Mouse (Mus musculus): ENCODE measurements around the gene Camk2b. TPM values are rescaled to one million over a fixed set of nuclear protein-coding genes. Genes with fewer than 3 reads are reported as not detected.
"Not testable (repeated sequence)": the region's sequence is repeated elsewhere in the genome, so short reads cannot be mapped to it uniquely, and the experiment has no call there.

Gene Camk2b
- polyA plus RNA-seq, 1 experiment from 2014 or later: 117 TPM

GRCm38 (mm10) chr11:6011879-6012278 is 54.3 kb downstream of the Camk2b start:
- Histone ChIP-seq H3K4me3 (replicated peaks; ENCODE audit: low read length) (no peak overlapping the region), H3K36me3 (replicated peaks; ENCODE audit: control insufficient read depth, insufficient read depth) (peaks cover 6% of the 10 kb centered on the region; the same call in 1 of the 2 replicates), H3K9me3 (ENCODE audit: control insufficient read depth, low read length) (no peaks in the 10 kb centered on the region), H3K9ac (no peak overlapping the region), H3K27me3 (ENCODE audit: control insufficient read depth, insufficient read depth, low read length) (no peaks in the 10 kb centered on the region), H3K4me1 (replicated peaks; ENCODE audit: control insufficient read depth, insufficient read depth, low read length) (no peaks in the 10 kb centered on the region), H3K27ac (no peak overlapping the region), H3K4me2 (replicated peaks) (no peak overlapping the region)
- DNase-seq (ENCODE audit: low spot score) (no peak), ATAC-seq (ENCODE audit: low FRiP score) (no peak)
- 92% methylated on average over 3 of the region's 3 CpGs for WGBS

DNA sequence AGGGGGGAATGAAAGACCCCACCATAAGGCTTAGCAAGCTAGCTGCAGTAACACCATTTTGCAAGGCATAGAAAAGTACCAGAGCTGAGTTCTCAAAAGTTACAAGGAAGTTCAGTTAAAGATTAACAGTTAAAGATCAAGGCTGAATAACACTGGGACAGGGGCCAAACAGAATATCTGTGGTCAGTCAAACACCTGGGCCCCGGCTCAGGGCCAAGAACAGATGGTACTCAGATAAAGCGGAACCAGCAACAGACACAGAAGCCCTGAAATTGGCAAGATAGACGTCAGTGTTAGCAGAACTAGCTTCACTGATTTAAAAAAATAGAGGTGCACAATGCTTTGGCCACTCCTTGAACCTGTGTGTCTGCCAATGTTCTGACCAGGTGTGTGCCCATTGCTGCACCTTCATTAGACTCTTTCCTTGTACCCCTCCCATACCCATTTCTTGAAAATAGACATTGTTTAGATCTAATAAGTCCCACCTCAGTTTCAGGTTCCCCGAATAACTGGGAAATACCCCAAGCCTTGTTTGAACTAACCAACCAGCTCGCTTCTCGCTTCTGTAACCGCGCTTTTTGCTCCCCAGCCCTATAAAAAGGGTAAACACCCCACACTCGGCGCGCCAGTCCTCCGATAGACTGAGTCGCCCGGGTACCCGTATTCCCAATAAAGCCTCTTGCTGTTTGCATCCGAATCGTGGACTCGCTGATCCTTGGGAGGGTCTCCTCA is 55.2 kb downstream of the Camk2b start:
- not testable (repeated sequence) for H3K4me2 ChIP-seq (replicated peaks); ATAC-seq (ENCODE audit: low FRiP score); DNase-seq (ENCODE audit: low spot score); H3K27ac ChIP-seq; H3K4me1 ChIP-seq (replicated peaks; ENCODE audit: control insufficient read depth, insufficient read depth, low read length); H3K4me3 ChIP-seq (replicated peaks; ENCODE audit: low read length); H3K9ac ChIP-seq; H3K27me3 ChIP-seq (ENCODE audit: control insufficient read depth, insufficient read depth, low read length); H3K9me3 ChIP-seq (ENCODE audit: control insufficient read depth, low read length); H3K36me3 ChIP-seq (replicated peaks; ENCODE audit: control insufficient read depth, insufficient read depth)
- WGBS: 100% methylated on average over 3 of the region's 18 CpGs

GRCm38 (mm10) chr11:6007779-6008128 is 58.4 kb downstream of the Camk2b start:
- Histone ChIP-seq H3K4me3 (replicated peaks; ENCODE audit: low read length) (peak overlapping the region; percentile 22), H3K4me2 (replicated peaks) (peak overlapping the region; percentile 57), H3K9ac (peak overlapping the region; percentile 47)
- DNase-seq (ENCODE audit: low spot score); H3K27ac ChIP-seq; H3K27me3 ChIP-seq (ENCODE audit: control insufficient read depth, insufficient read depth, low read length); ATAC-seq (ENCODE audit: low FRiP score); H3K36me3 ChIP-seq (replicated peaks; ENCODE audit: control insufficient read depth, insufficient read depth); H3K9me3 ChIP-seq (ENCODE audit: control insufficient read depth, low read length); H3K4me1 ChIP-seq (replicated peaks; ENCODE audit: control insufficient read depth, insufficient read depth, low read length): not testable (repeated sequence)
- WGBS: 34% methylated on average over 11 of the region's 13 CpGs

DNA sequence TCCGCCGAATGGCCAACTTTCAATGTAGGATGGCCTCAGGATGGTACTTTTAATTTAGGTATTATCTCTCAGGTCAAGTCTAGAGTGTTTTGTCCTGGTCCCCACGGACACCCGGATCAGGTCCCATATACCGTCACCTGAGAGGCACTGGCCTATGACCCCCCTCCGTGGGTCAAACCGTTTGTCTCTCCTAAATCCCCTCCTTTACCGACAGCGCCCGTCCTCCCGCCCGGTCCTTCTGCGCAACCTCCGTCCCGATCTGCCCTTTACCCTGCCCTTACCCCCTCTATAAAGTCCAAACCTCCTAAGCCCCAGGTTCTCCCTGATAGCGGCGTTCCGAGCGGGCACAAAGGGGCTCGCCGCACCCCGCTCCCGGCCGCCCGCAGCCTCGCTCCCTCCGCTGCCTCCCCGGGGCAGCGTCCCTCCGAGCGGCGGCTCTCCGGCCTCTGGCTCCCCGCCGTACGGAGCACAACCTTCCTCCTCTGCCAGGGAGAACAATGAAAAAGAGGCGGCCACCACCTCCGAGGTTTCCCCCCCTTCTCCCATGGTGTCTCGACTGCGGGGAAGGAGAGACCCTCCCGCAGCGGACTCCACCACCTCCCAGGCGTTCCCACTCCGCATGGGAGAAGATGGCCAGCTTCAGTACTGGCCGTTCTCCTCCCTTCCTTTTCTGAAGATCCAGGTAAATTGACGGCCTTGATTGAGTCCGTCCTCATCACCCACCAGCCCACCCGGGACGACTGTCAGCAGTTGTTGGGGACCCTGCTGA is 59.0 kb downstream of the Camk2b start:
- DNase-seq (ENCODE audit: low spot score); H3K27ac ChIP-seq; ATAC-seq (ENCODE audit: low FRiP score); H3K36me3 ChIP-seq (replicated peaks; ENCODE audit: control insufficient read depth, insufficient read depth); H3K9me3 ChIP-seq (ENCODE audit: control insufficient read depth, low read length); H3K27me3 ChIP-seq (ENCODE audit: control insufficient read depth, insufficient read depth, low read length); H3K4me1 ChIP-seq (replicated peaks; ENCODE audit: control insufficient read depth, insufficient read depth, low read length): not testable (repeated sequence)
- Histone ChIP-seq H3K4me3 (replicated peaks; ENCODE audit: low read length) (peak overlapping the region; percentile 32), H3K9ac (peak overlapping the region; percentile 50), H3K4me2 (replicated peaks) (peak overlapping the region; percentile 57)
- WGBS: 7% methylated on average over 18 of the region's 49 CpGs

- not testable (repeated sequence) for H3K9me3 ChIP-seq (ENCODE audit: control insufficient read depth, low read length); H3K36me3 ChIP-seq (replicated peaks; ENCODE audit: control insufficient read depth, insufficient read depth); H3K4me1 ChIP-seq (replicated peaks; ENCODE audit: control insufficient read depth, insufficient read depth, low read length); H3K27me3 ChIP-seq (ENCODE audit: control insufficient read depth, insufficient read depth, low read length); DNase-seq (ENCODE audit: low spot score); H3K27ac ChIP-seq; ATAC-seq (ENCODE audit: low FRiP score)
- H3K4me3 ChIP-seq (replicated peaks; ENCODE audit: low read length): peak overlapping the region; percentile 32
- 4% methylated on average over 32 of the region's 44 CpGs for WGBS
- H3K9ac ChIP-seq: peak overlapping the region; percentile 50; the same call in 1 of the 2 replicates
- peak overlapping the region; percentile 57 for H3K4me2 ChIP-seq (replicated peaks)
Measured at GRCm38 (mm10) chr11:6006351-6007009, 59.7 kb downstream of the Camk2b start.

DNA sequence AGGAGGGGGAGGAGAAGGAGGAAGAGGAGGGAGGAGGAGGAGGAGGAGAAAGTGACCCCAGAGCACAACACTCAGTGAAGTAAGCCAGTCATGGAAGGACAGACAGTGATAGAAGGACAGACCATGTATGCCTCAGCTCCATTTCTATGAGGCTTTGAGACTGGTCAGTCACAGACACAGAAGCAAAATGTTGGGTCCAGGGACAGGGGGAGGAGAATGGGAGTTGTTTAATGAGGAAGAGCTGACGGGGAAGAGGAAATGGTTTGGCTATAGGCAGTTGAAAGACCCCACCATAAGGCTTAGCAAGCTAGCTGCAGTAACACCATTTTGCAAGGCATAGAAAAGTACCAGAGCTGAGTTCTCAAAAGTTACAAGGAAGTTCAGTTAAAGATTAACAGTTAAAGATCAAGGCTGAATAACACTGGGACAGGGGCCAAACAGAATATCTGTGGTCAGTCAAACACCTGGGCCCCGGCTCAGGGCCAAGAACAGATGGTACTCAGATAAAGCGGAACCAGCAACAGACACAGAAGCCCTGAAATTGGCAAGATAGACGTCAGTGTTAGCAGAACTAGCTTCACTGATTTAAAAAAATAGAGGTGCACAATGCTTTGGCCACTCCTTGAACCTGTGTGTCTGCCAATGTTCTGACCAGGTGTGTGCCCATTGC is 60.7 kb downstream of the Camk2b start:
- H3K36me3 ChIP-seq (replicated peaks; ENCODE audit: control insufficient read depth, insufficient read depth); H3K4me2 ChIP-seq (replicated peaks); H3K9me3 ChIP-seq (ENCODE audit: control insufficient read depth, low read length); H3K4me3 ChIP-seq (replicated peaks; ENCODE audit: low read length); H3K4me1 ChIP-seq (replicated peaks; ENCODE audit: control insufficient read depth, insufficient read depth, low read length); H3K9ac ChIP-seq; ATAC-seq (ENCODE audit: low FRiP score); H3K27ac ChIP-seq; H3K27me3 ChIP-seq (ENCODE audit: control insufficient read depth, insufficient read depth, low read length); DNase-seq (ENCODE audit: low spot score): not testable (repeated sequence)
- WGBS: 41% methylated on average over 1 of the region's 4 CpGs

- Histone ChIP-seq H3K4me1 (replicated peaks; ENCODE audit: control insufficient read depth, insufficient read depth, low read length) (peaks cover 7% of the 10 kb centered on the region), H3K4me2 (replicated peaks) (no peak overlapping the region), H3K27ac (no peak overlapping the region), H3K4me3 (replicated peaks; ENCODE audit: low read length) (no peak overlapping the region), H3K9me3 (ENCODE audit: control insufficient read depth, low read length) (no peaks in the 10 kb centered on the region), H3K9ac (no peak overlapping the region), H3K36me3 (replicated peaks; ENCODE audit: control insufficient read depth, insufficient read depth) (0 out of 2 replicates have a peak, but pooled peaks cover 6% of the 10 kb centered on the region), H3K27me3 (ENCODE audit: control insufficient read depth, insufficient read depth, low read length) (peaks cover 5% of the 10 kb centered on the region; the same call in 1 of the 2 replicates)
- no peak for ATAC-seq (ENCODE audit: low FRiP score)
- no peak for DNase-seq (ENCODE audit: low spot score)
- WGBS: 39% methylated on average over 2 of the region's 2 CpGs
Measured at GRCm38 (mm10) chr11:6003046-6003639, 63.0 kb downstream of the Camk2b start.

GRCm38 (mm10) chr11:6001981-6002649 is 64.0 kb downstream of the Camk2b start:
- H3K4me2 ChIP-seq (replicated peaks): no peak overlapping the region
- no peak overlapping the region for H3K9ac ChIP-seq
- H3K4me1 ChIP-seq (replicated peaks; ENCODE audit: control insufficient read depth, insufficient read depth, low read length): peaks cover 7% of the 10 kb centered on the region
- WGBS: 83% methylated on average over 9 of the region's 9 CpGs
- no peak for ATAC-seq (ENCODE audit: low FRiP score)
- DNase-seq (ENCODE audit: low spot score): no peak
- no peaks in the 10 kb centered on the region for H3K9me3 ChIP-seq (ENCODE audit: control insufficient read depth, low read length)
- no peak overlapping the region for H3K4me3 ChIP-seq (replicated peaks; ENCODE audit: low read length)
- no peak overlapping the region for H3K27ac ChIP-seq
- H3K27me3 ChIP-seq (ENCODE audit: control insufficient read depth, insufficient read depth, low read length): peaks cover 5% of the 10 kb centered on the region; the same call in 1 of the 2 replicates
- H3K36me3 ChIP-seq (replicated peaks; ENCODE audit: control insufficient read depth, insufficient read depth): 0 out of 2 replicates have a peak, but pooled peaks cover 6% of the 10 kb centered on the region
